Mouse (Mus musculus) kidney, adult 2 months (tissue): ENCODE results near the gene 1700016C15Rik. TPM values are rescaled to one million over a fixed set of nuclear protein-coding genes. Genes with fewer than 3 reads are reported as not detected.

Source experiments
- DNase-seq: peaks from one replicate; pipeline ENCODE4 v3.0.0; 2021
- H3K27ac ChIP-seq: fragments of 200-500 bp; 2 replicates; pipeline ENCODE4 v1.5.1; 2012; ENCODE audit warnings: low read depth, low read length, control low read depth, inconsistent platforms; ENCODE audit not compliant: insufficient read depth
- H3K27me3 ChIP-seq: fragments of 200-500 bp; replicated peaks from 2 replicates; pipeline ENCODE4 v1.6.1; 2012; ENCODE audit warnings: mild to moderate bottlenecking, moderate library complexity, low read length, inconsistent platforms; ENCODE audit not compliant: control insufficient read depth, insufficient read depth
- H3K36me3 ChIP-seq: fragments of 200-500 bp; 2 replicates; pipeline ENCODE4 v1.6.1; 2012; ENCODE audit warnings: mild to moderate bottlenecking, moderate library complexity, low read length, inconsistent platforms; ENCODE audit not compliant: control insufficient read depth, insufficient read depth
- H3K4me1 ChIP-seq: fragments of 200-500 bp; 2 replicates; pipeline ENCODE4 v1.6.1; 2011; ENCODE audit warnings: low read length; ENCODE audit not compliant: control insufficient read depth, insufficient read depth
- H3K4me3 ChIP-seq: fragments of 200-500 bp; 2 replicates; pipeline ENCODE4 v1.5.1; 2011; ENCODE audit warnings: mild to moderate bottlenecking, low read depth, low read length, control low read depth; ENCODE audit not compliant: insufficient read depth
- CTCF ChIP-seq: fragments of 200-500 bp; conservative IDR thresholded peaks from 2 replicates; pipeline ENCODE4 v1.5.1; 2011; ENCODE audit warnings: low read depth, mild to moderate bottlenecking, control low read depth, low read length, moderate library complexity, mixed read lengths; ENCODE audit not compliant: insufficient read depth, insufficient read length
- POLR2A ChIP-seq: fragments of 200-500 bp; IDR thresholded peaks from one replicate; pipeline ENCODE4 v1.6.1; 2011; ENCODE audit warnings: low read depth, low read length, control low read depth
- WGBS: fragments of 180-500 bp; shearing (Covaris S2); methylation state at CpG from one replicate; pipeline ENCODE4 v1.1.7; 2018; 5-methylcytosine and 5-hydroxymethylcytosine counted together
- polyA plus RNA-seq: library from polyadenylated mRNA; depleted of rRNA; stranded (reverse); fragments of >200 nt; gene quantifications from 2 replicates; pipeline ENCODE4 v1.2.3, GENCODE M21; 2012; rRNA removed

Gene 1700016C15Rik
- 4.0 and 6.5 TPM in 2 replicates for polyA plus RNA-seq

DNA sequence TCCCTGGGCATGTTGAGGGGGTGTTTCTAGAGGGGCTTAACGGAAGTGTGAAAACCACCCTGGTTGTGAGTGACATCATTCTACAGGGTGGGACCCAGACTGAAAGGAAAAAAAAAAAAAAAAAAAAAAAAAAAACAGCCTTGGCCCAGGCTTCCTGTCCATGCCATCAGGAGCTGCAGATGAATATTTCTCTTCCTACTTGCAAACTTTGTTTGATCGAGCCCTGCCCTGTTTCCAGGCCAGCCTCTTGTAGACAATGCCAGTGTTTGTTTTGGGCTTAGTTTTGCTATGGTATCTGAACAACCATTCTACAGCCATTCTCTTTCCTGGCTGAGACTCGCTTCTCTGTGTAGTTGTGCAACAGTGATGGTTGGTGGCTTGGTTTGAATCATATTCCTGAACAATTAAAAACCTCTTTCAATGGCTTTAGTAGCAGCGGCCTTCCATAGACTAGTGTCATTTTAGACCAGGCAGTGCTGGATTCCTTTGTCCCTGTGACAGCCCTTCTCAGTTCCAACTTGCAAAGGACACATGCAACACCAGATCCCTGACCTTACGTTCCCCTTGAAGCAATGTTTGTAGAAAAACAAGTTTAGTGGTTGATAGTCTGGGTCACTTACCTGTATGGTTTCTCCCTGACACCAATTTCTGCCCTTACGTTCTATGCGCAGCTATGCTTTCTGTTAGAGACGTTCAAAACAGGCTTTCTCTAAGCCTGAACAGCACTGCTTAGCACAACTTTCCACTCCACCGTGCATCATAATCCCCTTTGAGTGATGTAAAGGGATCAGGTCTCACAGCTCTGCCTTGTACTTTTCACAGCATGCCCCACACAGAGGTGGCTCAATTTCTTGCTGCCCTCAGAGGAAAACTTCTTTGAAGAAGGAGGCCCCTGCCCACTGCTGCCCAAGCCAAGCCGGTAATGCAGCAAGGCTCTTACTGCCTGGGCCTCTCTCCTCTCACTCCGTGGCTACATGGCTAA, at the start of gene 1700016C15Rik:
1700016C15Rik (plus strand) TSS at position 772 of the 982 bp plus-strand sequence.
- no peak for TF ChIP-seq POLR2A
- WGBS, result 70% methylated on average over 11 of the region's 11 CpGs
- H3K4me3 ChIP-seq, result no peak within 1 kb of the TSS
- H3K4me1 ChIP-seq, result no peaks in the 10 kb centered on the region
- H3K36me3 ChIP-seq, result no peaks in the 10 kb centered on the region
- no peak within 1 kb of the TSS; the same call in 1 of the 2 replicates for H3K27ac ChIP-seq
- no peaks in the 10 kb centered on the region for H3K27me3 ChIP-seq
- DNase-seq, result no peak

DNA sequence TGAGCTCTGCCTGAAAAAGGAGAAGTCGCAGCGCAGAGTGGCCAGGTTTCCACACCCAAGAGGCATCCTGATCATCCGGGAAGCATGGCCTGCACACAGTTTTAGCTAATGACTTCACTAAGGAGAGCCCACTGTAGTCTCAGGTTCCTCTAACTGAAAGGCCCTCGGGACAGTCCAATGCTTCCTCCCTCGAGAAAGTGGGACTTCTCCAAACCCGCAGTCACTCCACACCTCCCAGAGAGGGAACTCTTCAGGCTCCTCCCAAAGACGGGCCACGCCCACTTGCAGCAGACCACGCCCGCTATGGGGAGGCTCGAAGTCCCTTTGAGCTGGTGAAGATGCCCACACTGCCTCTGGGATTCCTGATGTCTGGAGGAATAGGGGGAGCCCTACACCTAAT, 48.4 kb upstream of the 1700016C15Rik start:
- TF ChIP-seq POLR2A, result no peak
- TF ChIP-seq CTCF, result no peak
- H3K4me1 ChIP-seq, result no peaks in the 10 kb centered on the region
- no peaks in the 10 kb centered on the region for H3K36me3 ChIP-seq
- H3K4me3 ChIP-seq, result no peak overlapping the region
- no peak for DNase-seq
- H3K27me3 ChIP-seq, result no peaks in the 10 kb centered on the region
- WGBS, result 75% methylated on average over 11 of the region's 11 CpGs
- no peak overlapping the region for H3K27ac ChIP-seq

DNA sequence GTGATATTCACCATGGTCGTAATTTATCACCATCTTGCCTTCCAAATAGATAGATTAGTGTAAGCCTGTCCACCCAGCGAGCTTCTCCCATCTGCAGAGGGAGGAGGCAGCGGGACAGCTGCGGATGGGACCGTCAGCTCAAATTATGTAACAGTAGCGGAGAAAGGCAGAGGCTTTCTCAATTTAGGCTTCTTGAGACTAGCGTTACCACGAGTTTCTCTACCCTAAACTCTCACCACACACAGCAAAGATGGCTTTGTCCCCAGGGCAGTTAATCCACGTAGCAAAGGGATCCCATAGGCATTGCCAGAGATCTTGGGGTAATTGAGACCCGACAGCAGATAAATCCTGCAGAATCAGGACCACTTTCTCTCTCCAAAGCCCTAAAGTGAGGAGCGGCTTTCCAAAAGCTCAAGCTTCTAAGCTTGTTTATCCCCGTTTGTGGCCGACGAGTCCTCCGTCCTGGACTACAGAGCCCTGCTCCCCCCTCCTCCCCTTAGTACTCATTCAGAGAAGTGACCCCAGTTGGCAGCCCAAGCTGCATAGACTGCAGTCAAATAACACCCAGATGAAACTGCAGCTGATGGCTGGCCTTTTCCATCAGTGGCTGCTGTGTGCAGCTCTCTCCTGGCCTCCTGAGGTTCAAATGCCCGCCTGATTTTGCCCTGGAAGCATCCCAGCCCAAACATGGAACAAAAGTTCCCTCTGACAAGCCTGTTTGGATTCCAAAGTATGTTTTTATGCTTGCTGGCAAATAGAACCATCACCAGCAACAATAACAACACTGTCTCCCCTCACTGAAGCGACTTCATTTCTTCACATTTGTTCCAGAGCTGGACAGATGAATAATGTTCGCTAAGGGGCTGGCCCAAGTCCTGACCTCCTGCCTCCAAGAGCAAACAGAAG, 45.4 kb upstream of the 1700016C15Rik start:
- TF ChIP-seq CTCF (no peak), POLR2A (no peak)
- Histone ChIP-seq H3K27ac (no peak overlapping the region), H3K27me3 (no peaks in the 10 kb centered on the region), H3K4me3 (no peak overlapping the region), H3K36me3 (no peaks in the 10 kb centered on the region), H3K4me1 (no peaks in the 10 kb centered on the region)
- 72% methylated on average over 18 of the region's 18 CpGs for WGBS
- no peak for DNase-seq

DNA sequence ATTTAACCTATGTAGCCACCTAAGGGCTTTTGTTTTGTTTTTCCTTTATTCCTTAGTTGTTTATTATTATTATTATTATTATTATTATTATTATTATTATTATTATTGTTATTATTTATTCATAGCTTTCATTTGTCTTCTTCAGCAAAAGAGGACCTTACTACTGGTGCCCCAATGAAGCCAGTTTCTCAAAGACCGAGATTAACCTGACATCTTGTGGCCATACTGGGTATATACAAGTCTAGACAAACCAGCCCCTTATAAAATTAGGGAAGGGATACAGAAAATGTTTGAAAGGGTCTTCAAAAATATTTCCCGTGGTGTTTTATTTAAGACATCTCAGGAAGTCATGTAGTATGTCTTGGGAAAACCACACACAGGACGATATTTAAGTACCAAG, 44.7 kb upstream of the 1700016C15Rik start:
- no peaks in the 10 kb centered on the region for H3K27me3 ChIP-seq
- peak; percentile 57 for DNase-seq
- H3K4me1 ChIP-seq, result no peaks in the 10 kb centered on the region
- 4% methylated on average over 3 of the region's 3 CpGs for WGBS
- H3K4me3 ChIP-seq, result no peak overlapping the region
- H3K27ac ChIP-seq, result no peak overlapping the region
- TF ChIP-seq CTCF (no peak), POLR2A (no peak)
- H3K36me3 ChIP-seq, result no peaks in the 10 kb centered on the region

DNA sequence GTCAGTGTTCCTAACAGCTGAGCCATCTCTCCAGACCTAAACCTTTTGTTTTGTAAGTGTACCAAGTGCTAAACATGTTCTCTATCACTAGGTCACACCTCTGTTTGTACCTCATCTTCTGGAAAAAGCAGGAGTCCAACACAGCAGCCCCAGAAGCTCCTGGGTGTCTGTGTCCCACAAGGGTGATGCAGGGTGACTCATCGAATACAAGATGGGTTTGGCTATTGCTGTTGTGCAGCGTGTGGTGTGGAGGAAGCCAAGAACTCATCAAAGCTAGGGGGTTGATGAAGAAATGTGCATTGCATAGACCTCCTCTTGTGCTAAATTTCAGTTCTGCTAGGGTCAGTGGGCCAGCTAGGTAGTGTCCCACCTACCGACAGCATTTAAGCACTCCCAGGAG, 43.5 kb upstream of the 1700016C15Rik start:
- no peak overlapping the region for H3K4me3 ChIP-seq
- H3K4me1 ChIP-seq, result no peaks in the 10 kb centered on the region
- WGBS, result 77% methylated on average over 3 of the region's 3 CpGs
- H3K36me3 ChIP-seq, result no peaks in the 10 kb centered on the region
- no peaks in the 10 kb centered on the region for H3K27me3 ChIP-seq
- no peak overlapping the region for H3K27ac ChIP-seq
- TF ChIP-seq POLR2A, result no peak
- no peak for TF ChIP-seq CTCF
- no peak for DNase-seq

DNA sequence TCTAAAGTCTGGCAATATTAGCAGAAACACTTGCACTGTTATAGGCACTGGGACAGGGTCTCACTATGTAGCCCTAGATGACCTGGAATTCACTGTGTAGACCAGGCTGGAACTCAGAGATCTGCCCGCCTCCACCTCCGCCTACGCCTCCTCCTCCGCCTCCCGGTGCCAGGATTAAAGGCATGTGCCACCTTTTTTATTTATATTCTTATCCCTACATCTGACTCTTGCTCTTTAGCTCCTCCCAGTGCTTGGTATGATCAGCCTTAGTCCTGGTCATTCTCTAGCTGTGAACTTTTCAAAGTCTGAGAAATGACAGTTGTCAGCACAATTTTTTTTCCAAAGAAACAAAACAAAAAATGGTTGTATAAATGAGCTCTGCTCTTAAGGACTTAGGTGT, 42.6 kb upstream of the 1700016C15Rik start:
- Histone ChIP-seq H3K27me3 (no peaks in the 10 kb centered on the region), H3K27ac (no peak overlapping the region), H3K4me3 (no peak overlapping the region), H3K4me1 (no peaks in the 10 kb centered on the region), H3K36me3 (no peaks in the 10 kb centered on the region)
- 54% methylated on average over 5 of the region's 5 CpGs for WGBS
- no peak for TF ChIP-seq CTCF
- TF ChIP-seq POLR2A, result no peak
- DNase-seq, result peak; percentile 62

DNA sequence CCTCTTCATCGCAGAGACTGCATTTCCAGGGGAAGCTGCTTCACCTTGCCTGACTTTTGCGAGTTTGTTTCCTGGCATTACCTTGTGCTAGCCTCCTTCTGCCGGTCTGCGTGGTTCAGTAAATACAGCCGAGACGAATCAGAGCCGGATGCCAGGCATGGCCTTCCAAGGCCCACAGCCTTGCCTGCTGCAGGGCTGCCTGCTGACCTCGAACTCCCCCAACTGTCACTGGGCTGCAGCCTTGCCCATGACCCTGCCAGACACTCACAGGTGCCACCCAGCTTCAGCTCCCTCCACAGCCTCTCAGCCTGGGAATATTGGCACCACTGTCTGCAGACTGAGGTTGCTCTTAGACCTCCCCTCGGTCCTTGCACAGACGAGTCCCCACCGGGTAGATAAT, 37.1 kb upstream of the 1700016C15Rik start:
- H3K27me3 ChIP-seq, result no peaks in the 10 kb centered on the region
- H3K4me3 ChIP-seq, result no peak overlapping the region
- 54% methylated on average over 11 of the region's 11 CpGs for WGBS
- DNase-seq, result no peak
- no peak for TF ChIP-seq CTCF
- no peaks in the 10 kb centered on the region for H3K4me1 ChIP-seq
- H3K27ac ChIP-seq, result no peak overlapping the region
- H3K36me3 ChIP-seq, result no peaks in the 10 kb centered on the region
